Mouse (Mus musculus): ENCODE measurements around the gene Adig.

GRCm38 (mm10) chr2:158503226-158503625 lies 814 bp downstream of the Adig start:
- no peak for TF ChIP-seq EP300 (IDR thresholded peaks at IDR 0.05; ENCODE audit: insufficient read depth, low read depth, low read length)
- TF ChIP-seq CTCF (IDR thresholded peaks at IDR 0.05): no peak

Measured in heart, adult 2 months (tissue).